Mouse (Mus musculus) hindbrain, postnatal 0 days (tissue): ENCODE measurements at regions not wholly inside any gene's neighbourhood (a gene's known extent, or its start where the extent isn't known, plus 50 kb on each side); places are given as distances from the start of the nearest gene placed in this dataset.

Experiments
- ATAC-seq: fragments of 200-750 bp; cut with Nextera tagmentation; 2 replicates; pipeline ENCODE4 v1.8.0; 2017; ENCODE audit warnings: mild to moderate bottlenecking, moderate TSS enrichment, moderate library complexity
- DNase-seq: peaks from one replicate; pipeline ENCODE4 v3.0.0-alpha.2; 2015; ENCODE audit warnings: low spot score
- H3K27ac ChIP-seq: fragments of 300-500 bp; sonication (generic); 2 replicates; pipeline ENCODE4 v1.5.1; 2014; ENCODE audit warnings: mild to moderate bottlenecking
- H3K27me3 ChIP-seq: fragments of 300-500 bp; sonication (generic); 2 replicates; pipeline ENCODE4 v1.6.1; 2014; ENCODE audit warnings: low read length, mixed read lengths; ENCODE audit not compliant: insufficient read depth
- H3K36me3 ChIP-seq: fragments of 300-500 bp; sonication (generic); 2 replicates; pipeline ENCODE4 v1.6.1; 2014; ENCODE audit warnings: low read length, mixed read lengths; ENCODE audit not compliant: insufficient read depth
- H3K4me1 ChIP-seq: fragments of 300-500 bp; sonication (generic); 2 replicates; pipeline ENCODE4 v1.6.1; 2014; ENCODE audit warnings: antibody characterized with exemption, low read length, mixed read lengths; ENCODE audit not compliant: insufficient read depth
- H3K4me2 ChIP-seq: fragments of 300-500 bp; sonication (generic); 2 replicates; pipeline ENCODE4 v1.6.1; 2014; ENCODE audit warnings: low read depth, mild to moderate bottlenecking, low read length, moderate library complexity, mixed read lengths
- H3K4me3 ChIP-seq: fragments of 300-500 bp; sonication (generic); 2 replicates; pipeline ENCODE4 v1.5.1; 2014; ENCODE audit warnings: low read length
- H3K9ac ChIP-seq: fragments of 300-500 bp; sonication (generic); replicated peaks from 2 replicates; pipeline ENCODE4 v1.6.1; 2014; ENCODE audit warnings: mild to moderate bottlenecking, low read length, moderate library complexity, mixed read lengths
- H3K9me3 ChIP-seq: fragments of 300-500 bp; sonication (generic); 2 replicates; pipeline ENCODE4 v1.6.1; 2016; ENCODE audit warnings: low read length, mixed read lengths
- CTCF ChIP-seq: IDR thresholded peaks from 2 replicates; pipeline ENCODE4 v1.5.1; 2016; ENCODE audit warnings: antibody characterized with exemption, control low read depth, low read depth
- WGBS: fragments of 180-500 bp; shearing (Covaris S2); extraction: QIAGEN DNeasy Blood & Tissue Kit; methylation state at CpG from one replicate; pipeline ENCODE4 v1.1.7; 2014; 5-methylcytosine and 5-hydroxymethylcytosine counted together

DNA sequence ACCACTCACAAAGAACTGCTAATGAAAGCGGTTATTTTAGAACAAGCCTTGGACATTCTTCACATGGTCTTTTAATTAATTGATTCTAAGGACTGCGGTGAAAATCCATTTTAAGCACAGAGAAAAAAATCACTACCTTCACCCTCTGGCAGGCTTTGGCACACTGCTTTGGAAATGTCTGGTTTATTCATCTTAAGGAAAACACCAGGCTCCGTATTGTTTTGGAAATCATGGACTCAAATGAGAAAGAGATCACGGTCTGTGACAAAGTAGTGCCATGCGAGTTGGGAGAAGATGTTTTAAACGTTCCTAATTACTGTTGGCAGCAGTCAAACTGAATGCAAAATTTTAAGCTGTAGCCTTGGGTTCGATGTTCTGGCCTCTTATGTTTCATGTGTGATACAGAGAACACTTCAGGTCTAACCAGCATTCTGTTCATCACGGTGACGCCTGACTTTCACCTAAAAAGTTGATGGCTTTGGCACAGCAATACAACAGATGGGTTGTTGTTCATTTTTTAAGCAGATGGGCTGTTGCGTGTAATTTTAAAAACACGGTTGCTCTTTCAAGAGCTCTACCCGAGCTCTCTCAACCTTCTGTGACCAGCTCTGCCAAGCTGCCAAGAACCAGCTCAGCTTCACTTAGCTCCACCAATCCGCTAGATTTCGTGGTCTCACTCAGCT, 105.7 kb upstream of the Ust start:
- Histone ChIP-seq H3K4me2 (no peak overlapping the region), H3K27ac (no peak overlapping the region), H3K27me3 (no peaks in the 10 kb centered on the region), H3K9me3 (no peaks in the 10 kb centered on the region), H3K9ac (no peak overlapping the region), H3K36me3 (no peaks in the 10 kb centered on the region), H3K4me3 (no peak overlapping the region), H3K4me1 (no peaks in the 10 kb centered on the region)
- no peak for TF ChIP-seq CTCF
- WGBS, result 64% methylated on average over 14 of the region's 14 CpGs
- ATAC-seq (no peak), DNase-seq (no peak)

DNA sequence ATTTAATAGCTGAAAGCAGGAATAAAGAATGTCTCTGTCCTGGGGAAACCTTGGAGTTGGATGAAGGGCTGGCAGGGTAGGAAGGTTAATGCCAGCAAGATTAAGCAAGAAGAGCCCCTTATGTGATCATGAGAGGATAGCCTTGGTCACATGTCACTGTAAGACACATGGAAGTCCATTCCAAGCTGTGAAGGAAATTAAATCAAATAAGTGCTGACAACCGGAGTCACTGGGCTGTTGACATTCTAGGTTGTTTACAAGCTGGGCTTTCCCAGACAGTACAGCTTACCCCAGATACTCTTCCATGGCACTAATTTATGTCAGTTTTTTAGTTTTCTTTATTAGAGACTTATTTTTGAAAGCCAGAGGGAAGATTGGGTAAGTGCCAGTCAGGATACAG, 100.1 kb upstream of the Ust start:
- no peaks in the 10 kb centered on the region for H3K27me3 ChIP-seq
- no peak overlapping the region for H3K4me2 ChIP-seq
- H3K9me3 ChIP-seq, result no peaks in the 10 kb centered on the region
- TF ChIP-seq CTCF, result no peak
- H3K9ac ChIP-seq, result no peak overlapping the region
- ATAC-seq (no peak), DNase-seq (no peak)
- no peaks in the 10 kb centered on the region for H3K4me1 ChIP-seq
- H3K4me3 ChIP-seq, result no peak overlapping the region
- H3K27ac ChIP-seq, result no peak overlapping the region
- H3K36me3 ChIP-seq, result no peaks in the 10 kb centered on the region
- WGBS, result 79% methylated on average over 1 of the region's 1 CpGs

DNA sequence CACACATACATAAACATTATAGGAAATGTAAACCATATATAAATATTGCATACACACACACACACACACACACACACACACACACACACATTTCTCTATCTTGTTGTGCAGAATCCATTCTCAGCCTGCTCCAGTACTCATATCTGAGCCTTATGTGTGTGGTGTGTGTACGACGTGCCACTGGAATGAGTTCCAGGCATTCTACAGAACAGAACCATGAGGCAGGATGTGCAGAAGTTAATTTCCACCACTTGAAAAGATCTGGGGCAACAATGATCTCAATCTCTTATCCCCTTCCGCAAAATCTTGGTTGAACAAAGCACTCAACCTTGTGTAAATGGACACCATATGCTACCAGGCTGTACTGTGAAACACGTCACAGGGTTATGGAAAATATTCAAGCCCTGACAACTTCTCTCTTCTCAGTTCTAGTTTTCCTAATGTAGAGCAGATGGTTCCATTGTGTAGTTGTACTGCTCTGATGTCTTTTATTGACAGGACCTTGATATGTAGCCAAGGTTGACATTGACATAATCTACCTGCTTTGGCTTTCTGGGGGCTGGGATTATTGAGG, 96.9 kb upstream of the Ust start:
- ATAC-seq (no peak), DNase-seq (no peak)
- 77% methylated on average over 4 of the region's 4 CpGs for WGBS
- Histone ChIP-seq H3K27ac (no peak overlapping the region), H3K4me3 (no peak overlapping the region), H3K4me1 (no peaks in the 10 kb centered on the region), H3K4me2 (no peak overlapping the region), H3K9ac (no peak overlapping the region), H3K27me3 (no peaks in the 10 kb centered on the region), H3K36me3 (no peaks in the 10 kb centered on the region), H3K9me3 (no peaks in the 10 kb centered on the region)
- no peak for TF ChIP-seq CTCF

DNA sequence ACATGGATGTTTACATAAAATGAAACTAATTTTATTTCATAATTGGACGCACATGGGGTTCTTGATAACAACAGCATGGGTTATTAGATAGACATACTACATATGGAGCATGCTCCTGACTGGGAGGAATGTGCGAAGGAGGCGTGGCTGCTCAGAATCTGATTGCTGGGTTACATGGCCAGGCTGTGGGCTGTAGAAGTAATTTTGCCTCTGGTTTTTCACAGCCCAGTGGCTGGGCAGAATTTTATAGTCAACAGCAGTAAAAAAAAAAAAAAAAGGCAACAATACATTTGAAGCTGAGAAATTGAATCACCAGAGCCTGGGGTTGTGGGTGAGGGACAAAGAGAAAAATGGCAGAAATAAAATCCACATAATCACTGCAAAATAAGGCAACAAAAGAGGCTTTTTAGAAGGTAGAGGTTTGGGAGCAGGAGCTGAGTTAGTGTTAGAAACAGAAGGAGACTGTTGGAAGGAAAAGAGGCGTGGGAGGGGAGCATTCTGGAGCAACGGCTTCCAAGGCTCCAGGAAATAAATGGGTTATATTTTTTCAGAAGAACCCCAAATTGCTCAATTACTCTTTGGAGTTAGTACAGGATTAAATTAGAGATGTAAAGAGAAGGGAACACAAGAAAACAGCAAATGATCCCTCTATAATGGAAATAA, 71.4 kb upstream of the Ust start:
- Histone ChIP-seq H3K4me3 (no peak overlapping the region), H3K36me3 (no peaks in the 10 kb centered on the region), H3K4me2 (no peak overlapping the region), H3K4me1 (no peaks in the 10 kb centered on the region), H3K27ac (no peak overlapping the region), H3K9ac (no peak overlapping the region), H3K9me3 (no peaks in the 10 kb centered on the region), H3K27me3 (no peaks in the 10 kb centered on the region)
- TF ChIP-seq CTCF, result no peak
- DNase-seq (no peak), ATAC-seq (no peak)
- 80% methylated on average over 5 of the region's 5 CpGs for WGBS

DNA sequence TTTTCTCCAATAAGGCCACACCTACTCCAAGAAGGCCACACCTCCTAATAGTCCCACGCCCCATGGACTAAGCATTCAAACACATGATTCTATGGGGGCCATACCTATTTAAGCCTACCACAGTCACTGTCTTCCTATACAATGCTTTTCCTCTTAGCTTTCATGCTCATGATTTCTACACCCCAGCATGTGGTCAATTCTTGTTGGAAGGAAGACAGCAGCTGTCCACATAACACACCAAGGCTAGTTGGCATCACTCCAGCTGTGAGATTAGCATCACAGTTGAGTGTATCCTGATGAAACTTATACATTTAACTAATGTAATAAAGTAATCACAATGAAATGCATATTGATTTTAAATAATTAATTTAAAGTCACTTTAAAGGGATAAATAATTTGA, 70.5 kb upstream of the Ust start:
- Histone ChIP-seq H3K4me3 (no peak overlapping the region), H3K36me3 (no peaks in the 10 kb centered on the region), H3K9me3 (no peaks in the 10 kb centered on the region), H3K27ac (no peak overlapping the region), H3K4me1 (no peaks in the 10 kb centered on the region), H3K27me3 (no peaks in the 10 kb centered on the region), H3K9ac (no peak overlapping the region), H3K4me2 (no peak overlapping the region)
- DNase-seq (peak; percentile 68), ATAC-seq (no peak)
- TF ChIP-seq CTCF, result no peak
- WGBS, result 72% methylated on average over 1 of the region's 1 CpGs

DNA sequence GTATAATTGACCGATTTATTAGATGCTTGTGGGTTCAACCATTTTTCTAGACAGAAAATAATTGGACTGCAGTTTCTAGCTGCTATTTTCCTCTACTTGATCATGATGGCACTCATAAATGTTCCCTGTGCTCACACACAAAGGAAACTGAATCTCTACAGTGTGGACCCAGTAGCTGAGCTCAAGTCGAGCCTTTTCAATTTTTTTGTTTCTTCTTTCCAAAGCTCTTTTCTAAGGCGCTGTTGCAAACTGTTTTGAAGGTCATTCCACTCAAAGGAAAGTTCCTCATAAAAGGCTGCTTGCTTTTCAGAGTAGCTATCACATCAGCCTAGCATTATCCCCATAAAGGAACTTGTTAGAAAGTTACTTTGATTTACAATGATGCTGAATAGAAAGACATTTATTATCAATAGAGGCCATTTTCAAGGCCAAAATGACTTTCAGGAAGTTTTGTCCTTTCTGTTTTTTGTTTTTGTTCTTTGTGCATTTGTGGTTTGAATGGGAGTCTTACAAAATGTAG, 65.8 kb upstream of the Ust start:
- no peak overlapping the region for H3K4me3 ChIP-seq
- WGBS, result 53% methylated on average over 3 of the region's 3 CpGs
- DNase-seq, result no peak
- H3K4me1 ChIP-seq, result no peaks in the 10 kb centered on the region
- H3K9me3 ChIP-seq, result no peaks in the 10 kb centered on the region
- no peak for ATAC-seq
- H3K4me2 ChIP-seq, result no peak overlapping the region
- no peaks in the 10 kb centered on the region for H3K27me3 ChIP-seq
- no peaks in the 10 kb centered on the region for H3K36me3 ChIP-seq
- no peak overlapping the region for H3K9ac ChIP-seq
- H3K27ac ChIP-seq, result no peak overlapping the region
- TF ChIP-seq CTCF, result no peak
